Mouse (Mus musculus) left cerebral cortex, adult 2 months (tissue): Measurements from ENCODE around the gene Cenpm. TPM values are rescaled to one million over a fixed set of nuclear protein-coding genes. Genes with fewer than 3 reads are reported as not detected.
"Not testable (repeated sequence)": the region's sequence is repeated elsewhere in the genome, so short reads cannot be mapped to it uniquely, and the experiment has no call there.

Source experiments
- DNase-seq, 2 experiments: peaks; one replicate each; pipeline ENCODE4 v3.0.0; 2021 to 2022; ENCODE audit warnings: low spot score in 2 of 2, mixed read lengths in 1 of 2; ENCODE audit errors: extremely low spot score in 1 of 2
- H3K27ac ChIP-seq: fragments of 200-600 bp; 2 replicates; pipeline ENCODE4 v1.8.1; 2022
- H3K4me3 ChIP-seq: fragments of 200-600 bp; 2 replicates; pipeline ENCODE4 v1.8.1; 2022
- CTCF ChIP-seq: fragments of 200-600 bp; IDR thresholded peaks from 2 replicates; pipeline ENCODE4 v1.8.1; 2022; ENCODE audit warnings: antibody characterized with exemption, mild to moderate bottlenecking, moderate library complexity
- intact Hi-C: fragments of 180-260 bp; cut with DNase I; formaldehyde crosslinking; loops from one replicate; pipeline ENCODE4 v1.15.1; 2025
- total RNA-seq, 2 experiments: library from RNA; stranded (reverse); gene quantifications; 2 replicates each; pipeline ENCODE4 v1.2.3; 2021

Cenpm gene
- total RNA-seq, 2 experiments from 2014 or later, result 3.1 to 4.8 TPM

DNA sequence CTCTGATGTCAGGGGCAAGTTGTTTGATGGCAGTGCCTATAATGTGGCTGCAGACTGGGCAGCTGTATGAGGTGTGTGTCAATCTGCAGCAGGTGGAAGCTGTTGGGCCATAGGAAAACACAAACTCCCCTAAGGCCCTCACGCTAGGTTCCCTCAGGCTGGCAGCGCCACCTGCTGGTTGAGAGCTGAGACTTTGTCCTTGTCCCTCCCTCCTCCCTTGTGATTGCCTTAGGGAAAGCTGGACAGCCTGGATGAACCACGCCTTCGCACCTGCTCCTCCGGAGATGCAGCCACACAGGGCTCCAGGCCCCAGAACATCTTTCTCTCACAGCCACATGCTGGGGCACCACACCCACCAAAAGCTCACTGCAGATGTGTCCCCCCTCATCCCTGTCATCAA lies 26.7 kb upstream of the Cenpm start:
- intact Hi-C loops, result no loop called here
- DNase-seq, result peak; percentile 64 to 84
- no peak overlapping the region for H3K27ac ChIP-seq
- peak; percentile 83 for TF ChIP-seq CTCF
- H3K4me3 ChIP-seq, result no peak overlapping the region

DNA sequence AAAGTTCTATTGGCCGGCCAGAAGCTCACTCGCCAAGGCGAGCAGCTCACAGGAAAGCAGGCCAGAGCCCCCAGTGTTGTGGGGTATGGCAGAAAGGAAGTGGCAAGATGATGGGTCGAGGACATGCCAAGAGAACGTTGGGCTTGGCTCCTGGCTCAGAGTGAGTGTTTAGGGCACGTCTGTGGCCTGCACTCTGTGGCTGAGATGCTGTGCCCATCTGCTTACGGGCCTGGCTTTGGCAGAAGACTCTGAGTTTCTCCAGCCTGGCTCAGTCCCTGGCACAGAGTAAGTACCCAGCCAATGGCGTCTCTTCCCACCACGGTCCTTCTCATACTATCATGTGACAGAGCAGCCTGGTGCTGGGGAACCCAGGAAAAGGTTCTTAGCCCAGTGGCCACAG lies 24.2 kb upstream of the Cenpm start:
- no peak for DNase-seq
- TF ChIP-seq CTCF, result no peak
- H3K4me3 ChIP-seq, result no peak overlapping the region
- no peak overlapping the region for H3K27ac ChIP-seq
- intact Hi-C loops, result no loop called here

DNA sequence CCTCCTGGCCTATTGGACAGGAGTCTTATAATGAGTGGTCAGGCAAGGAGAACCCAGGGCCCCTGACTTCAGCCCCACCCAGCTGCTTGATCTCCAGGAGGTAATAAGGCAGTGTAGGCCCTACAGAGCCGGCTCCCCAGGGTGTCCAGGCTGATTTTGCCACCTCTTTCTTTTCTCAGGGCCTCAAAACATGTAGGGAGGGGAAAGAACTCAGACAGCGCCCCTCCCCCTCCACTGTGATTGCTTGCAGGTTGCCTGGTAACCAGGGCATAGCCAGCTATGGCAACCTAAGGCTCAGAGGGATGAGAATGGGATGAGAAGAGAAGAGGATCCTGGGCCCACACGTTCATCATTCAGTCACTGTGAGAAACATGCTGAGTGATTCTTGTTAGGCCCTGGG lies 23.6 kb upstream of the Cenpm start:
- intact Hi-C loops, result no loop called here

DNA sequence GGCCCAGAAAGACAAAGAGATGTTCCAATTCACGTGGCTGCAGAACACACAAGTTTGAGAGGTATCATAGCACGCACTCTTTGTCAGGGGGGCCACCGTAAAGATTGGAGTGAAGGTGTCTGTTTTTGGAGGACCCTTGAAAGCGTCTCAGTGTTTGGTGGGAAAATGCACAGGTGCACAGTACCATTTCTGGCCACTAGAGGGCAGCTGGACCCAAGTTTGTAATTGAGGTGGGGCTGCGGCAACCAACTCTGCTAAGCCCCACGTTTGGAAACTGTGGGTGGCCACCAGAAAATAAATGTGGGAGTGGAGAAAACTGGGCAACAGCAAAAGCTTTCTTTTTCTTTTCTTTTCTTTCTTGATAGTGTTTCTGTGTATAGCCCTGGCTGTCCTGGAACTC lies 21.8 kb upstream of the Cenpm start:
- intact Hi-C loops, result loop anchor here (2.0 kb wide), 2 partner anchors 86 to 150 kb away; no protein-coding TSS in a partner anchor
- H3K27ac ChIP-seq, result no peak overlapping the region
- peak; percentile 95 for TF ChIP-seq CTCF
- no peak overlapping the region for H3K4me3 ChIP-seq
- peak; percentile 60 to 84 for DNase-seq

More for the DNA sequence above, 23.6 kb upstream of the Cenpm start:
- no peak overlapping the region for H3K4me3 ChIP-seq
- no peak for TF ChIP-seq CTCF
- peak in 1 of 2 experiments; percentile 56 for DNase-seq
- H3K27ac ChIP-seq, result no peak overlapping the region

DNA sequence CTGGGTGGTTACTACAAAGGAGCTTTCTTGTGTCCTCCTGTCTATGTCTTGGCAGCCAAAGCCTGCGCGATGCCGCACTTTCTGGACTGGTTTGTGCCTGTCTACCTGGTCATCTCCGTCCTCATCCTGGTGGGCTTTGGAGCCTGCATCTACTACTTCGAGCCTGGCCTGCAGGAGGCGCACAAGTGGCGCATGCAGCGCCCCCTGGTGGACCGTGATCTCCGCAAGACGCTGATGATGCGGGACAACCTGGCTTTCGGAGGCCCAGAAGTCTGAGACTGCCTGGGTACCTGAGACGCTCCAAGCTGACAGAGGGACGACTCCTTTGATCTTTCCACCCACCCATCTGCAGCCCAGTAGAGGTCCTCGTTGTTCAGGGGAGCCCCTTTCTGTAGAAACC lies 15.0 kb upstream of the Cenpm start:
- intact Hi-C loops, result no loop called here
- TF ChIP-seq CTCF, result peak; percentile 97
- DNase-seq, result peak; percentile 61 to 74
- H3K27ac ChIP-seq, result no peak overlapping the region
- no peak overlapping the region for H3K4me3 ChIP-seq

DNA sequence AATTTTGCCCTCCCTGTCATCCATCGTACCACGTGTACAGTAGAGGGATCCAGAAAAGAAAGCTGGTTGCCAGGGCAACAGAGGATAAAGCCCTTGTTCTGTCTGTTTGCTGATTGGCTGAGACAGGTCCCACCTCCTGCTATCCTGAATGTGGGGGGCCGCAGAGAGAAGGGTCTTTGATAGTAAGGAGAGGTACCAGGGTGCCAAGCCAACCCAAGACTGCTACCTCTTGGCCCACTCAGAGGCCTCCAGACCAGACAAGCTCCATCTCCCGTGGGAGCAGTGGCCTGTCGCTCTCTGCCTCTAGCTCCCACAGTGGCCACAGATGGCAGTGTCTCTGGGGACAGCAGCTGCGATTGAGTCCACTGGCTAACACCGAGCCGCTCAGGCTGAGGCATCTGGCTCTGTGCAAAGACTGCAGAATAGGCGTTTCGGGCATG lies 11.4 kb upstream of the Cenpm start:
- peak overlapping the region; percentile 98 for H3K27ac ChIP-seq
- peak; percentile 50 for TF ChIP-seq CTCF
- DNase-seq, result peak; percentile 72 to 83
- peak overlapping the region; percentile 56 for H3K4me3 ChIP-seq
- intact Hi-C loops, result no loop called here

DNA sequence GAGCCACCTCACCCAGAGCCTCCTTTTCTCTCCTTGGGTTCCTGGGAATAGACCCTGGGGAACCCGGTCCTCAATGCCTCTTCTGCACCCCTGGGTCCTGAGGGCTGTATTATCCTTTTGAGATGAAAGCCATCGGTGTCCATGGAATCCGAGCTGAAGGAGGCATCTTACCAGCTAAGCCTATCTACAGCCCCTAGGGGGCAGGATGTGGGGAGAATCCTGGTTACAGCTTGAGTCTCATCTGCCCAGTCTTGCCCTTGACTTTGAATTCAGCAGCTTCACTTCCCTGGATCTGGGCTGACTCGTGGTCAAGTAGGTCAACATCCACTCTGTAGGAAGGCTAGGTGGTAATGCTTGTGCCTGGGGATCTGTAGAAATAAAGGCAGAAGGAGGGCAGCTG lies 10.7 kb upstream of the Cenpm start:
- H3K4me3 ChIP-seq, result peak overlapping the region; percentile 56
- H3K27ac ChIP-seq, result peak overlapping the region; percentile 98
- TF ChIP-seq CTCF, result peak; percentile 63
- DNase-seq, result no peak
- intact Hi-C loops, result no loop called here

DNA sequence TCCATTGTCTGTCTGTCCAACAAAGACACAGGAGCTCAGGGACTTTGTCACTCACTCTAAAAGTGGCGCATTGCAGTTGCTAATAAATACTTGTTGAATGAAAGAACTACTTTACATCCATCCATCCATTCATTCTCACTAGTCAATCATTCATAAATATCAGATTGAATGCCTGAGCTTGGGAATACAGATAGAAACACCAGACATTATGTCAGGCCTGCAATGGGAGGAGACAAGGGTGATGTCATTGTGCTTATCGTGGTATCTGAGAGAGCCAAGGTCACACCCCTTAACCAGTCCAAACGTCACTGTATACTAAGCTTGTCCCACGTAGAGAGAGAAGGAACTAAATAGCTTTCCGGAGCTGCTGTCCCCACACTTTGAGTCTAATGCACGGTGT lies 7.5 kb upstream of the Cenpm start, which contains the start of gene 1500009C09Rik:
Gene 1500009C09Rik (plus strand): TSS at position 301 of the 400 bp plus-strand sequence.
- no peak within 1 kb of the TSS for H3K27ac ChIP-seq
- no peak for DNase-seq

DNA sequence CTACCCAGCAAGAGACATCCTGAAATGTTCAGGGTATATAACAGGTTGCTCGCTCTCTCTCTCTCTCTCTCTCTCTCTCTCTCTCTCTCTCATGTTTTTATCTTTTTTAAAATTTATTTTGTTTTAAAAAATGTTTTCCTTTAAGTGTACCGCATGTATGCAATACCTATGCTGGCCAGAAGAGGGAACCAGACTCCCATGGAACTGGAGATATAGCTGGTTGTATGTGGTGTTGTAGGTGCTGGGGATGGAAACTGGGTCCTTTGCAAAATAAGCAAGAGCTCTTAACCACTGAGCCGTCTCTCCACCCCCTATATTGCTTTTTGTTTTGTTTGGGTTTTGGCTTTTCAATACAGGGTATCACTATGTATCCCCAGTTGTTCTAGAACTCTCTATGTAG lies 7.0 kb upstream of the Cenpm start:
- intact Hi-C loops, result no loop called here
- TF ChIP-seq CTCF, result peak; percentile 33
- no peak overlapping the region for H3K4me3 ChIP-seq
- no peak overlapping the region for H3K27ac ChIP-seq
- DNase-seq, result no peak

More for the DNA sequence above, 7.5 kb upstream of the Cenpm start, which contains the start of gene 1500009C09Rik:
- no peak for TF ChIP-seq CTCF
- intact Hi-C loops, result no loop called here
- H3K4me3 ChIP-seq, result no peak within 1 kb of the TSS

DNA sequence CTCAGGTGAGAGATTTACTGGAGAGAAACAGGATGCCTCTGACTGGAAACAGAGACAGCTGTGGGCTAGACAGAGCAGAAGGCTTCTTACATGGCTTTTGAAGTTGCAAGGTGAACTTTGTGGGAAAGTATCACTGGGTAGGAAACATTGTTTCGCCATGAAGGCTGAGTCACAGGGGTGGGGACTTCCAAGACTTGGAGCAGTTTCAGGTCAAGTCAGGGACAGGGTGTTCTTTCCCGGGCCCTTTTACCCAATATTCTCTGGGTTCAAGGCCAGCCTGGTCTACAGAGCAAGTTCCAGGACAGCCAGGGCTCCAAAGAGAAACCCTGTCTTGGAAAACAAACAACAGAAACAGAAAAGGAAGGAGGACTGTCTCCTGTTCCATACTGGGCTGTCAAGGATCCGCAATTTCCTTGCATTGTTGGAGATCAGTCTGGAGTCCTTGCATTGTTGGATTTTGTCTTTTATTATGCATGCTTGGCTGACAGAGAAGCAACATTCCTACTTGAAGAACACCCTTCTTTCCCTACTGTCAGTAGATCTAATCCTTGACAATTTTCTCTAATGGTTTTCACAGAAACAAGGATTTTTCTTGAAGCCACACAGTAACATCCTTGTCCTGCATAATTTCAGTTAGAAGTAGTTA lies 2.7 kb upstream of the Cenpm start:
- intact Hi-C loops, result no loop called here
- Histone ChIP-seq H3K4me3 (no peak overlapping the region), H3K27ac (no peak overlapping the region)
- no peak for DNase-seq
- no peak for TF ChIP-seq CTCF

DNA sequence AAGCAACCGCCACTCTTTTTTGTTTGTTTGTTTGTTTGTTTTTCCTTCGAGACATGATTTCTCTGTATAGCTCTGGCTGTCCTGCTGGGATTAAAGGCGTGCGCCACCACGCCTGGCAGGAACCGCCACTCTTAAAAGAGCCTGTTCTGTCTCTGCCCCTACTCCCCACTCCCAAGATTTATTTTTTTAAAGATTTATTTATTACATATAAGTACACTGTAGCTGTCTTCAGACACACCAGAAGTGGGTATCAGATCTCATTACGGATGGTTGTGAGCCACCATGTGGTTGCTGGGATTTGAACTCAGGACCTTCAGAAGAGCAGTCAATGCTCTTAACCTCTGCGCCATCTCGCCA lies 235 bp upstream of the Cenpm start:
- H3K27ac ChIP-seq, intact Hi-C loops, DNase-seq: not testable (repeated sequence)
- peak overlapping the region; percentile 92 for H3K4me3 ChIP-seq

DNA sequence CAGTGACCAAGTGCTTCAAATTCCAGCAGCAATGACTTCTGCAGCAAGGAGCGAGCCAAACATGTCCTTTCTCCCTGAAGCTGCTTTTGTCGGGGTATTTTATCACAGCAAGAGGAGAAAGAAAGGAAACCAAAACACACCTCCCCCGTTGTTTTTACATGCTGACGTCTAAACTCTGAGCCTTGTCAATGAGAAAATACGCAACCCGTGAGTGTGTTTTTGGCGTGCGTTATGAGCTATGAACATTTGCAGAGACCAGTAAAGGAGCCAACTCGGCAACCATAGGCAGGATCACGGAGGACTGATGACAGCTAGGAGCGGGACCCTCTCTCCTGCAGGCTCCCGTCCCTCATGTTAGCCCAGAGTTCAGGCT lies 820 bp downstream of the Cenpm start:
- Histone ChIP-seq H3K4me3 (peak overlapping the region; percentile 92), H3K27ac (no peak overlapping the region)
- no peak for TF ChIP-seq CTCF
- intact Hi-C loops, result no loop called here
- no peak for DNase-seq

DNA sequence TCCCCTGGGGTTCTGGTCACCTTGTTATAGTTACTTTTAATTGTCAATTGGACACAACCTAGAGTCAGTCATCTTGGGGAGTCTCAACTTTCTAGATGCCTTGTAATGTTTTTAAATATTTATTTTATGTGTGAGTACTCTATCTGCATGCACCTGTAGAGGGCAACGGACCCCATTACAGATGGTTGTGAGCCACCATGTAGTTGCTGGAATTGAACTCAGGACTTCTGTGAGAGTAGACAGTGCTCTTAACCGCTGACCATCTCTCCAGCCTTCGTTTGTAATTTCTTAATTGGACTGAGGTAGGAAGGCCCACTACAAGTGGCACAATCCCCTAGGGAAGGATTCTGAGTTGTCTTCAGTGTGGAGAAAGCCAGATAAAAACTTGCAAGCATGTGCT lies 1.2 kb downstream of the Cenpm start:
- intact Hi-C loops, result no loop called here
- no peak for DNase-seq
- no peak for TF ChIP-seq CTCF
- H3K4me3 ChIP-seq, result peak overlapping the region; percentile 92; the same call in 1 of the 2 replicates
- H3K27ac ChIP-seq, result no peak overlapping the region
